Mouse (Mus musculus) CH12.LX (cell line): ENCODE measurements around the gene Dhx15. TPM values are rescaled to one million over a fixed set of nuclear protein-coding genes. Genes with fewer than 3 reads are reported as not detected.

Source experiments
- DNase-seq: peaks from one replicate; pipeline ENCODE4 v3.0.0-alpha.2; 2013; ENCODE audit errors: extremely low read depth
- H3K27ac ChIP-seq: 2 replicates; pipeline ENCODE4 v1.5.1; 2012; ENCODE audit warnings: low read depth, mild to moderate bottlenecking, control low read depth, moderate library complexity; ENCODE audit not compliant: insufficient read depth
- H3K27me3 ChIP-seq: replicated peaks from 2 replicates; pipeline ENCODE3; 2012; ENCODE audit warnings: inconsistent platforms
- H3K36me3 ChIP-seq, 2 experiments: replicated peaks in 1 of 2; 2 replicates each; pipeline versions ENCODE3 to v1.6.1; 2012; ENCODE audit warnings: inconsistent platforms in 1 of 2, low read length in 1 of 2, mild to moderate bottlenecking in 1 of 2, mixed read lengths in 1 of 2, moderate library complexity in 1 of 2; ENCODE audit not compliant: control insufficient read depth in 1 of 2, insufficient read depth in 1 of 2
- H3K4me1 ChIP-seq, 2 experiments: 2 replicates each; pipeline ENCODE4 v1.6.1; 2012; ENCODE audit warnings: inconsistent platforms in 1 of 2, moderate library complexity in 1 of 2; ENCODE audit not compliant: insufficient read depth in 2 of 2, control insufficient read depth in 1 of 2
- H3K4me2 ChIP-seq: 2 replicates; pipeline ENCODE4 v1.6.1; 2012; ENCODE audit warnings: low read depth, mild to moderate bottlenecking, control low read depth; ENCODE audit not compliant: poor library complexity, insufficient read depth, severe bottlenecking
- H3K4me3 ChIP-seq, 3 experiments: fragments of 150-350 bp in 1 of 3; sonication (generic) in 1 of 3; replicated peaks in 1 of 3; 2 replicates each; pipeline versions ENCODE3 to v1.5.1; 2011 to 2012; ENCODE audit warnings: low read depth in 2 of 3, low read length in 2 of 3, mild to moderate bottlenecking in 2 of 3, moderate library complexity in 2 of 3, control low read depth in 1 of 3, improper control_type of control experiment in 1 of 3, inconsistent platforms in 1 of 3, mixed read lengths in 1 of 3; ENCODE audit not compliant: poor library complexity in 1 of 3
- H3K79me2 ChIP-seq: replicated peaks from 2 replicates; pipeline ENCODE4 v1.6.1; 2012; ENCODE audit warnings: mild to moderate bottlenecking, moderate library complexity; ENCODE audit not compliant: control insufficient read depth, poor library complexity, insufficient read depth, severe bottlenecking; ENCODE audit errors: extremely low read depth
- H3K9ac ChIP-seq: 2 replicates; pipeline ENCODE4 v1.6.1; 2012; ENCODE audit warnings: low read depth, mild to moderate bottlenecking, control low read depth, moderate library complexity; ENCODE audit not compliant: insufficient read depth
- H3K9me3 ChIP-seq: replicated peaks from 2 replicates; pipeline ENCODE3; 2012; ENCODE audit warnings: low read length, inconsistent platforms, mixed read lengths
- CTCF ChIP-seq, 2 experiments: IDR thresholded peaks in 1 of 2; conservative IDR thresholded peaks in 1 of 2; 2 replicates each; pipeline ENCODE4 v1.5.1; 2011 to 2012; ENCODE audit warnings: low read depth in 2 of 2, low read length in 2 of 2, improper control_type of control experiment in 1 of 2, inconsistent platforms in 1 of 2, mild to moderate bottlenecking in 1 of 2, moderate library complexity in 1 of 2
- GABPA ChIP-seq: IDR thresholded peaks from 2 replicates; pipeline ENCODE4 v1.6.1; 2012; ENCODE audit warnings: low read depth, low read length, improper control_type of control experiment, inconsistent platforms; ENCODE audit not compliant: insufficient replicate concordance
- MXI1 ChIP-seq: IDR thresholded peaks from 2 replicates; pipeline ENCODE4 v1.6.1; 2011; ENCODE audit warnings: mild to moderate bottlenecking, low read depth, low read length, improper control_type of control experiment
- NRF1 ChIP-seq: IDR thresholded peaks from 2 replicates; pipeline ENCODE4 v1.6.1; 2014; ENCODE audit warnings: low read depth, mild to moderate bottlenecking, inconsistent platforms, low read length, improper control_type of control experiment, moderate library complexity
- POLR2A ChIP-seq: IDR thresholded peaks from 2 replicates; pipeline ENCODE4 v1.6.1; 2011; ENCODE audit warnings: low read depth, mild to moderate bottlenecking, improper control_type of control experiment, low read length
- RAD21 ChIP-seq: IDR thresholded peaks from 2 replicates; pipeline ENCODE4 v1.6.1; 2011; ENCODE audit warnings: low read depth, mild to moderate bottlenecking, low read length, improper control_type of control experiment, moderate library complexity
- TCF12 ChIP-seq: IDR thresholded peaks from 2 replicates; pipeline ENCODE4 v1.6.1; 2014; ENCODE audit warnings: low read depth, mild to moderate bottlenecking, inconsistent platforms, low read length, improper control_type of control experiment
- USF1 ChIP-seq: IDR thresholded peaks from 2 replicates; pipeline ENCODE4 v1.6.1; 2014; ENCODE audit warnings: low read depth, mild to moderate bottlenecking, inconsistent platforms, low read length, improper control_type of control experiment
- USF2 ChIP-seq: conservative IDR thresholded peaks from 2 replicates; pipeline ENCODE4 v1.6.1; 2011; ENCODE audit warnings: low read depth, low read length, improper control_type of control experiment
- dilution Hi-C: fragments of 300-500 bp; cut with MboI; formaldehyde crosslinking; loops from 2 replicates; pipeline ENCODE4 v1.14.3; 2020; ENCODE audit warnings: low sequenced_read_pairs; ENCODE audit not compliant: extremely low pct_unique_long_range_greater_than_20kb, extremely low pct_ligation_motif_present
- in situ Hi-C: fragments of 300-500 bp; cut with MboI; formaldehyde crosslinking; loops from 3 replicates; pipeline ENCODE4 v1.14.3; 2019; ENCODE audit warnings: low sequenced_read_pairs, low pct_ligation_motif_present, low pct_unique_long_range_greater_than_20kb, mixed read lengths
- polyA plus RNA-seq: library from polyadenylated mRNA; unstranded; fragments of >175 nt; gene quantifications from 2 replicates; pipeline ENCODE4 v1.2.1, GENCODE M21; 2012; ENCODE audit warnings: low read depth; ENCODE audit not compliant: insufficient read length
- total RNA-seq, 2 experiments: library from RNA; depleted of rRNA; stranded (reverse); fragments of 300-350 nt in 1 of 2; fragments of >200 nt in 1 of 2; gene quantifications; 2 replicates each; pipeline ENCODE4 v1.2.3; 2012 to 2014

Gene Dhx15
- total and polyA plus RNA-seq, 3 experiments, result 101 to 355 (median 287) TPM

DNA sequence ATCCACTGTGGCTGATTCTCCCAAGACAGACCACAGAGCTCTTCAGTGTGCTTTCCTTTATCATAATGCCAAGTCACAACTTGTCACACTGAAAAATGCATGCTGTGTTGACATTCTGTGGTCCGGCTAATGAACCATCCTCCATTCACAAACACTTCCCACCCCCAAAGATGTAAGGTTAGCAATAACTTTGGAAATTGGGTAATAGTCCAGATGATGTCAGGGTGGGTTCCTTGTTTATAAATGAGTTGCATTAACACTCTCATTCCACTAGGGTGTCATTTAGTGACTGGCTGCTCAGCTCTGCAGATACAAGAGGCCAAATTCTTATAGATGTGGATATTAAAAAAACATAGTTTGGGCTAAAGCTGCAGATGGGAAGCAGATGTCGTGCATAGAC lies 71.1 kb downstream of the Dhx15 start:
- in situ Hi-C loops, result loop anchor here (10.0 kb wide), 1 partner anchor 116 kb away; no protein-coding TSS in a partner anchor
- H3K79me2 ChIP-seq, result no peaks in the 10 kb centered on the region
- no peaks in the 10 kb centered on the region for H3K36me3 ChIP-seq
- no peak overlapping the region for H3K27ac ChIP-seq
- DNase-seq, result no peak
- no peak overlapping the region for H3K9ac ChIP-seq
- no peak overlapping the region for H3K4me3 ChIP-seq
- H3K9me3 ChIP-seq, result peaks cover 5% of the 10 kb centered on the region
- H3K27me3 ChIP-seq, result no peaks in the 10 kb centered on the region
- no peak for TF ChIP-seq USF2
- peak in 1 of 2 experiments; percentile 26; a peak in 2 of 4 replicates for TF ChIP-seq CTCF (conservative IDR thresholded peaks at IDR 0.05 in 1 of 2, IDR thresholded peaks at IDR 0.05 in 1 of 2; ENCODE audit: low read depth in 2 of 2, low read length in 2 of 2)
- H3K4me1 ChIP-seq, result peaks cover 2 to 27% of the 10 kb centered on the region in 2 experiments; a peak in 2 of 4 replicates
- dilution Hi-C loops, result no loop called here
- H3K4me2 ChIP-seq, result no peak overlapping the region

DNA sequence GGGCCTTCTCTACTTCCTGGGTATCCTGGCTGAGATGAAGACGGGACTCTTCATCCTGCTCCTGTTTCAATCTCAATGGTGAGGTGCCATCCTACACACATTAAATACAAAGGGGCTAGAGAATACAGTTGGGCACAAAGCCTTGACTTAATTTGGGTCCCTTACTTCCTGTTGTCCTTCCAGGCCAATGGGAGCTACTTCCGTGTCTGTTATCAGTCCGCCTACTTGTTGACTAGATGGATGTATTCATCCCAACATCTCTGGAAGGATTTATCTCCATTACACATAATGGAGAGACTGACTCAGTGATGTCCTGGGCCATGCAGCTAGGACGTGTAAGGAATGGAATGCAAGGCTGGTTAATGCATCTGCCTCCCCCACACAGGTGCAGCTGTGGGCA lies 72.5 kb downstream of the Dhx15 start:
- Histone ChIP-seq H3K27ac (no peak overlapping the region), H3K4me2 (no peak overlapping the region), H3K4me3 (no peak overlapping the region), H3K79me2 (no peaks in the 10 kb centered on the region), H3K27me3 (no peaks in the 10 kb centered on the region), H3K9me3 (peaks cover 17% of the 10 kb centered on the region), H3K36me3 (no peaks in the 10 kb centered on the region), H3K9ac (no peak overlapping the region), H3K4me1 (peaks cover 2 to 22% of the 10 kb centered on the region in 2 experiments; a peak in 2 of 4 replicates)
- in situ Hi-C loops, result loop anchor here (10.0 kb wide), 1 partner anchor 117 kb away; no protein-coding TSS in a partner anchor
- DNase-seq, result no peak
- no peak for TF ChIP-seq POLR2A
- no peak for TF ChIP-seq USF2
- no peak for TF ChIP-seq USF1
- no peak for TF ChIP-seq GABPA
- TF ChIP-seq MXI1, result no peak
- no peak for TF ChIP-seq RAD21
- dilution Hi-C loops, result no loop called here

DNA sequence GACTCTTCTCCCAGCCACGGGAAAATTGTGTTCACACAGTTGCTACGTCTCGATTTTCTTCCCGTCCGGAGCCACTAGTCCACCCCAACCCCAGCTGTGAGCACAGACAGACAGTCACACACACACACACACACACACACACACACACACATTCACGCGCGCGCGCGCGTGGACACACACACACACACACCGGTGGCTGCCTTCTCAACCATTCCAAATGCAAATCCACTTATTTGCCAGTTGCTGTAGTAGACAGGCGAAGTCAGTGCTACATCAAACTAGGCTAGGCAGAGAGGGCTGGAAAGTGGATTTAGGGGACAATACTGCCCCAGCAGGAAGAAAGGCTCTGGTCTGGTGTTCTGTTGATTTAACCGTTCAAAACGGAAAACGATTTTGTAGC lies 73.9 kb downstream of the Dhx15 start:
- Histone ChIP-seq H3K36me3 (no peaks in the 10 kb centered on the region), H3K4me1 (peaks cover 2 to 32% of the 10 kb centered on the region in 2 experiments; a peak in 2 of 4 replicates), H3K79me2 (no peaks in the 10 kb centered on the region), H3K27me3 (no peaks in the 10 kb centered on the region), H3K9me3 (peaks cover 19% of the 10 kb centered on the region), H3K4me2 (peak overlapping the region; percentile 81), H3K27ac (no peak overlapping the region), H3K4me3 (peak overlapping the region; percentile 53 to 96 (median 60)), H3K9ac (peak overlapping the region; percentile 12; the same call in 1 of the 2 replicates)
- dilution Hi-C loops, result no loop called here
- in situ Hi-C loops, result loop anchor here (10.0 kb wide), 1 partner anchor 118 kb away; no protein-coding TSS in a partner anchor
- DNase-seq, result peak; percentile 18
- TF ChIP-seq TCF12, result no peak
- peak; percentile 52 for TF ChIP-seq NRF1
